Mouse (Mus musculus) bone marrow, adult 2 months (tissue): ENCODE measurements at regions not wholly inside any gene's neighbourhood (a gene's known extent, or its start where the extent isn't known, plus 50 kb on each side); places are given as distances from the start of the nearest gene placed in this dataset.

Source experiments
- H3K27ac ChIP-seq: fragments of 200-500 bp; 2 replicates; pipeline ENCODE4 v1.5.1; 2012; ENCODE audit warnings: low read depth, mild to moderate bottlenecking, control low read depth, inconsistent platforms, low read length; ENCODE audit not compliant: control insufficient read depth, poor library complexity, insufficient read depth
- H3K4me1 ChIP-seq: fragments of 200-500 bp; 2 replicates; pipeline ENCODE4 v1.6.1; 2011; ENCODE audit warnings: low read length; ENCODE audit not compliant: control insufficient read depth, insufficient read depth
- H3K4me3 ChIP-seq: fragments of 200-500 bp; replicated peaks from 2 replicates; pipeline ENCODE3; 2011; ENCODE audit warnings: mild to moderate bottlenecking, low read depth, low read length, control low read depth; ENCODE audit not compliant: control insufficient read depth
- CTCF ChIP-seq: fragments of 200-500 bp; IDR thresholded peaks from 2 replicates; pipeline ENCODE4 v1.5.1; 2011; ENCODE audit warnings: low read length, control low read depth; ENCODE audit not compliant: control insufficient read depth, insufficient read depth
- POLR2A ChIP-seq: fragments of 200-500 bp; IDR thresholded peaks from 2 replicates; pipeline ENCODE4 v1.6.1; 2011; ENCODE audit warnings: low read depth, mild to moderate bottlenecking, control low read depth, low read length, borderline replicate concordance; ENCODE audit not compliant: control insufficient read depth
- WGBS: fragments of 180-500 bp; shearing (Covaris S2); methylation state at CpG from one replicate; pipeline ENCODE4 v1.1.7; 2018; 5-methylcytosine and 5-hydroxymethylcytosine counted together

DNA sequence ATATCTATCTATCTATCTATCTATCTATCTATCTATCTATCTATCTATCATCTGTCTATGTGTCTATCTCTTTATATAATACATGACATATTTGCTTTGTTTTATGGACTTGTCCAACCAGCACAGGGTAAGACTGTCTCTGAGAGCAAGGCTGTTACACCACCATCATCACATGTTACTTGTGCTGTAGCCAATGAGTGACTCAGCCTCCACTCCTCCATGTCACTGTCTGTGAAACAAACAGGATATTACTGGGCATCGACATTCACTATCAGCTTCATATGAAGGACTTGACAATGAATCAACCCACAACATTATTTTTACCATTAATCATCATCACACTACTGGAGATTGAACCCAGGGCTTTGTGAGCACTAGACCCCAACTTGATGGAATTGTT, 549.0 kb downstream of the Med13l start:
- Histone ChIP-seq H3K4me3 (no peak overlapping the region), H3K4me1 (no peaks in the 10 kb centered on the region), H3K27ac (no peak overlapping the region)
- 72% methylated on average over 1 of the region's 1 CpGs for WGBS
- TF ChIP-seq POLR2A (no peak), CTCF (no peak)

DNA sequence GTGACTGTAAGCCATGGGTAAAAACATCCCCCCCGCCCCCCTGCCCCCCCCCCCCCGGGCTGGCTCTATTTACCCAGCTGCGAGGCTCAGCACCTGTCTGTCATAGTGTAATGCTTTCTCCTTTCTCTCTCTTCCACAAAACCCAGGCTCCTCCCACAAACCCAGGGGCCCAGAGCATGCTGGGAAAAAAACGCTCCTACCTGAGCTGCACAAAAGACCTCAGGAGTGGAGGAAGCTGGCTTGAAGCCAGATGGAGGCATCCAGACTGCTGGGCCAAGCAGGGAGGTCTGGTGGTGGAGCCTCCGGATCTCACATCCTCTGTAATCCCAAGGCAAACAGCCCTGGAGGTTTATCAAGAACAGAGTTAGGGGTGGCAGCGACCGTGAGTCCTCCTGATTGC, 553.6 kb downstream of the Med13l start:
- TF ChIP-seq POLR2A, result no peak
- TF ChIP-seq CTCF, result no peak
- Histone ChIP-seq H3K27ac (no peak overlapping the region), H3K4me1 (no peaks in the 10 kb centered on the region), H3K4me3 (no peak overlapping the region)
- 64% methylated on average over 7 of the region's 7 CpGs for WGBS

DNA sequence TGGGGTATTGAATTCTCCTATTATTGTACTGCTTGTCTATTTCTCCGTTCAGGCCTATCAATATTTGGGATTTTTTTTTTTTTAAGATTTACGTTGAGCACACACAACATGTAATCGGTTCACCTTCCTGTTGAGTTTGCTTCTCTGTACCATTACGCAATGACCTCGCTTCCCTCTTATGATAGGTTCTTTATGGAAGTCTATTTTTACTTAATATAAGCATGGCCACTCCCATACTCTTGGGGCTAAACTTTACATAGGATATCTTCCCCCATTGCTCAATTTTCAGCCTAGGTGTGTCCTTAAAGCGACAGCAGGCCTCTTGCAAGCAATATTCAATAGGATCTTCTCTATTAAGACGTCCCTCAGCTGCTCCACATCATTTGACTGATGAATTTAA, 544.7 kb upstream of the Tbx3 start:
- H3K27ac ChIP-seq, result no peak overlapping the region
- no peak overlapping the region for H3K4me3 ChIP-seq
- WGBS, result 71% methylated on average over 7 of the region's 7 CpGs
- no peak for TF ChIP-seq POLR2A
- TF ChIP-seq CTCF, result no peak
- H3K4me1 ChIP-seq, result no peaks in the 10 kb centered on the region

DNA sequence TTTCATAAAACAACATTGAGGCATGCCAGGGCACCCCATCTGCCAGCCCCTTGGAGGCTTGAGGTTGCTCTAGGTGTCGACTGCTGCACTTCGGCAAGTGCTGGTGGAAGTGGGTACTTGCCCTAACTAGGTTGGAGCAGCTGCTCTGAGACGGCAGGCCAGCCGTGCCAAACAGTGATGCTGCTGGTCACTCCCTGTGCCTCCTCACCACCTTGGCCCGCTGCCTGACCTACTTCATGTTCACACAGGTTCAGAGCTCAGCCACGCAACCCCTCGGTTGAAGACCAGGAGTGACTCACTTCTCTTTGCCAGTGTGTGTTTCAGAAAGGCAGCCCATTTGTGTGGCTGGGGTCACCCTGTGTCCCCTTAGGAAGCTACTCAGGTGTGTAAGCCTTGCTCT, 540.3 kb upstream of the Tbx3 start:
- Histone ChIP-seq H3K4me1 (no peaks in the 10 kb centered on the region), H3K27ac (no peak overlapping the region), H3K4me3 (no peak overlapping the region)
- WGBS, result 86% methylated on average over 7 of the region's 7 CpGs
- no peak for TF ChIP-seq CTCF
- no peak for TF ChIP-seq POLR2A

DNA sequence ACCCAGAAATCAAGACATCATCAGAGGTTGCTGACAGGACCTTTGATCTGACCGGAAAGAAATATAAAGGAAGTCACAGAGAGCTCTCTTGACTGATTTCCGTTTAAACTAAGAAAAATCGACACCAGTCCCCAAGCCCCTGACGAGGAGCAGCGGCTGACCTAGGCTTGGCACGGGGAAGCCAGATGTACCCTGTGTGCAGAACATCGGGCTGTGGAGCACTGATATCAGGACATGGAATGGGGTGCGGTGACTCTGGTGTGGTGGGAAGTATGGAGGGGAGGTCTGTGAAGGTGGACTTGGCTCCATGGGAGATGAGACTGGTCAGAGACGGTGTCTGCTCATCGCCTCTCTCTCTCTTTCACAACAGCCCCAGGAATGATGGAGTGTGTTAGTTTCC, 539.0 kb upstream of the Tbx3 start:
- no peak overlapping the region for H3K4me3 ChIP-seq
- no peak for TF ChIP-seq POLR2A
- TF ChIP-seq CTCF, result no peak
- 54% methylated on average over 10 of the region's 10 CpGs for WGBS
- no peaks in the 10 kb centered on the region for H3K4me1 ChIP-seq
- H3K27ac ChIP-seq, result no peak overlapping the region

DNA sequence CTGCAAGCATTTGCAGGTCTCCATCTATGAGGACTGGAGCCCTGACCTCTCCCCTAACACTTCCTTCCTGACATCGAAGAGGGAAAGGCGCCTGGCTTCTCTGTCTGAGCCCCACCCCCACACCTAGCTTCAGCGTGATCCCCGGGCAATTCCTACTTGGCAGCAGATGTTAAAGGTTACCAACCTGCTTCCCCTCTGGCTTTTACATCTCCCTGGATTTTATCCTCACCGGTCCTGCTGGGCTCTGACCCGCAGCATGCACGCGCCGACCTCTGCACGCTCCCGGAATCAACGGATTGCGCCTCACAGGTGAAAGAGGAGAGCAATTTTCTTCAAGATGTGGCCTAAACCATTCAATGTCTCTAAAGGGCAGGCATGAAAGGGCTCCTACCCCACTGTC, 537.1 kb upstream of the Tbx3 start:
- 60% methylated on average over 13 of the region's 13 CpGs for WGBS
- TF ChIP-seq POLR2A, result no peak
- no peak for TF ChIP-seq CTCF

DNA sequence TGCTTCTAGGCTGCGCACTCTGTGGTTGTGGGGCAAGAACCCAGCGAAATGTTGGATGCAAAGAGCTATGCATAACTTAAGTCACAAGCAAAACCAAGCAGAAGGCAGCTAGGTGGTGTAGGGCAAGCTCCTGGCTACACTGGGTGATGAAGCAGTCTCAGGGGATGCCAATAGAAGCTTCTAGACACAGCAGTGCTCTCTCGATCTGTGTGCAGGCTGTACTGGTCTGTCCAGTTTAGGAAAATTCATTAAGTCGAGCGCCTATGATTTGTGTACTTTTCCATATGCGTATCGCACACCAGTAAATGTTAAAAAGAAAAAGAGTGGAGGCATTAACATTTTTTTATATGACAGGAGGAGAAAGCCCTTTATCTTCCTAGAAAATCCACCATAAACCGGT, 533.6 kb upstream of the Tbx3 start:
- Histone ChIP-seq H3K4me3 (no peak overlapping the region), H3K27ac (no peak overlapping the region), H3K4me1 (no peaks in the 10 kb centered on the region)
- TF ChIP-seq CTCF, result no peak
- TF ChIP-seq POLR2A, result no peak
- WGBS, result 80% methylated on average over 8 of the region's 8 CpGs

More for the DNA sequence above, 537.1 kb upstream of the Tbx3 start:
- Histone ChIP-seq H3K4me1 (no peaks in the 10 kb centered on the region), H3K4me3 (no peak overlapping the region), H3K27ac (no peak overlapping the region)

DNA sequence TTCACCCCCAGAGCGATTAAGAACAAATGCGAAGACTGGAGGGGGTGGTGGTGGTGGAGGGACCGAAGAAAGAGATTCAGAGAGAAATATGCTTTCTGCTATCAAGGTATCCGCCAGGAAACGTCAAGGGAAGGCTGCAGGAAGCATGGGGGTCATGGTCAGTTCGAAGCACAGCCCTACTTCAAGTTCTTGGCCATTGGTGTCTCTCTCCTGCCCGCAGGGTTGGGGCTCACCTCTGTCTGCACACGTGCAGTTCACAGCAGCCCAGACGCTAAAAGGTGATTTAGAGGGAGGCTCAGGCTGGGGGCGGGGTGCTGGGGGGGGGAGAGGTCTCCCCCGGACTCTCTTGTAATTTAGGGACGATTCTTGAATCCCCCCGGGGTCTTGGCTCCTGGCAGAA, 533.1 kb upstream of the Tbx3 start:
- Histone ChIP-seq H3K4me3 (no peak overlapping the region), H3K27ac (no peak overlapping the region), H3K4me1 (no peaks in the 10 kb centered on the region)
- TF ChIP-seq POLR2A, result no peak
- no peak for TF ChIP-seq CTCF
- WGBS, result 53% methylated on average over 13 of the region's 13 CpGs

DNA sequence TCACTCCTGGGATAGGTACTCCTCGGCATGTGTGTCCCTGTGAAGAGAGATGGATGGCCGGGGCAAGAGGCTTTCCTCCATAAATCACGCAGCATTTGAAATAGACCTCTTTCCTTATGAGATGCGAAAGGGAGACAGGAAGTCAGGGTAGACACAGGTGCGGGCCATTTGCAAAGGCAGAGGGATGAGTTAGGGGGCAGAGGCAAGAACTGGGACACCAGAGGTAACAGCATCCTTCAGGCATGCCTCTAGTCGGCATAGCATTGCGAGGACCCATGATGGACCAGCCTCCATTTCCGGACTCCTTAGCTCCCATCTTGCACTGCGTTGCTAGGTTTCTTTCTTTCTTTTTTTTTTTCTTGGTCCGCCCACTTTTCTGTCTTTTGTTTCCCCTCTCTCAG, 532.6 kb upstream of the Tbx3 start:
- Histone ChIP-seq H3K4me1 (no peaks in the 10 kb centered on the region), H3K27ac (no peak overlapping the region), H3K4me3 (no peak overlapping the region)
- TF ChIP-seq CTCF, result no peak
- TF ChIP-seq POLR2A, result no peak
- WGBS, result 67% methylated on average over 10 of the region's 10 CpGs
